Mouse (Mus musculus) MEL (cell line): ENCODE measurements around the gene Il6ra.

Source experiments
- CTCF ChIP-seq, 3 experiments: IDR thresholded peaks in 2 of 3; conservative IDR thresholded peaks in 1 of 3; 2 replicates each; pipeline ENCODE4 v1.5.1; 2011 to 2012; ENCODE audit warnings: low read length in 3 of 3, low read depth in 2 of 3, mild to moderate bottlenecking in 2 of 3, improper control_type of control experiment in 1 of 3, inconsistent platforms in 1 of 3, mixed read lengths in 1 of 3, moderate library complexity in 1 of 3; ENCODE audit not compliant: control insufficient read depth in 1 of 3, insufficient read depth in 1 of 3, poor library complexity in 1 of 3, severe bottlenecking in 1 of 3
- EP300 ChIP-seq, 2 experiments: IDR thresholded peaks; 2 replicates each; pipeline ENCODE4 v1.6.1; 2011; ENCODE audit warnings: improper control_type of control experiment in 2 of 2, low read length in 2 of 2, low read depth in 1 of 2, mild to moderate bottlenecking in 1 of 2
- MXI1 ChIP-seq: IDR thresholded peaks from 2 replicates; pipeline ENCODE4 v1.6.1; 2011; ENCODE audit warnings: mild to moderate bottlenecking, low read depth, low read length, improper control_type of control experiment

DNA sequence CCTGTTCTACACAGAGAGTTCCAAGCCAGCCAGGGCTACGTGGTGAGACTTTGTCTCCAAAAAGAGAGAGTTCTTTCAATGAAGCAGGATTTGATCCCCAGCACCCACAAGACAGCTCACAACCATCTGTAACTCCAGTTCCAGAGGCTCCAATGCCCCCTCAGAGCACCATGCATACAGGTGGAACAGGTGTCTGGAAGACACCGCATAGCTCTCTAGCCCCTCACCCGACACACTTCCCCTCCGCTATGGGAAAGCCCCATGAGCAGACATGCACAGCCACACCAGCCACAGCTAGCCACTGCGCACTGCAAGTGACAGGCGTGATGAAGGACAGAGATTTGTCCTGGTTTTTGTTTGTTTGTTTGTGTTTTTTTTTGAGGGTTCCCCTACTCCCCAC, 4.2 kb downstream of the Il6ra start:
- TF ChIP-seq MXI1 (no peak), EP300 (IDR thresholded peaks at IDR 0.05; ENCODE audit: low read depth in 1 of 2, low read length in 2 of 2) (no peak), CTCF (IDR thresholded peaks at IDR 0.05 in 2 of 3, conservative IDR thresholded peaks at IDR 0.05 in 1 of 3; ENCODE audit: control insufficient read depth in 1 of 3, insufficient read depth in 1 of 3, low read depth in 2 of 3, low read length in 3 of 3, poor library complexity in 1 of 3, severe bottlenecking in 1 of 3) (no peak)
